Mouse (Mus musculus): ENCODE measurements around the gene Icam2. TPM values are rescaled to one million over a fixed set of nuclear protein-coding genes. Genes with fewer than 3 reads are reported as not detected.
A peak's percentile ranks its signal among the peaks of the same experiment; 100 is the strongest.
"Not testable (repeated sequence)": the region's sequence is repeated elsewhere in the genome, so short reads cannot be mapped to it uniquely, and the experiment has no call there.

Gene Icam2
- total RNA-seq, 1 experiment from 2014 or later, result 87.8 TPM

DNA sequence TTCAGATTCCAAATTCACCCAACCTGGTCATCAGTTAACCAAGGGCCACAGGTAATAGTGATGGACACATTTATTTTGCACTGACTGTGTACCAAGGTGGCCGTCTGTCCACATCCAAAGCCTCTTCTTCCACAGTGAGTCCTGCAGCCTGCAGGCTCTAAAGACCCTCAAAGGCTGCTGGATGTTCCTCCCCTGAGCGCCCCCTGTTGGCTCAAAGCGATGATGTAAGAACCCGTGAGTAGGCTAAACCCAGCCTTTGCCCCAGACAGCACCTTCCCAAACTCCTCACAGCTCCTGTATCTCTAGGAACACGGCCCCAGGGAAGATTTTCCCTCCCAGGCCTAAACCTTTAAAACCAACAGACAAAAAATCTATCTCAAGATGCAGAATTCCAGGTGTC is 28.5 kb downstream of the Icam2 start:
- ATAC-seq (replicated peaks in 1 of 2; ENCODE audit: insufficient read depth in 1 of 2, low FRiP score in 2 of 2, low TSS enrichment in 1 of 2, low read depth in 1 of 2, poor library complexity in 2 of 2, severe bottlenecking in 2 of 2), result peak; percentile 49 to 58; a peak in 3 of 4 replicates

DNA sequence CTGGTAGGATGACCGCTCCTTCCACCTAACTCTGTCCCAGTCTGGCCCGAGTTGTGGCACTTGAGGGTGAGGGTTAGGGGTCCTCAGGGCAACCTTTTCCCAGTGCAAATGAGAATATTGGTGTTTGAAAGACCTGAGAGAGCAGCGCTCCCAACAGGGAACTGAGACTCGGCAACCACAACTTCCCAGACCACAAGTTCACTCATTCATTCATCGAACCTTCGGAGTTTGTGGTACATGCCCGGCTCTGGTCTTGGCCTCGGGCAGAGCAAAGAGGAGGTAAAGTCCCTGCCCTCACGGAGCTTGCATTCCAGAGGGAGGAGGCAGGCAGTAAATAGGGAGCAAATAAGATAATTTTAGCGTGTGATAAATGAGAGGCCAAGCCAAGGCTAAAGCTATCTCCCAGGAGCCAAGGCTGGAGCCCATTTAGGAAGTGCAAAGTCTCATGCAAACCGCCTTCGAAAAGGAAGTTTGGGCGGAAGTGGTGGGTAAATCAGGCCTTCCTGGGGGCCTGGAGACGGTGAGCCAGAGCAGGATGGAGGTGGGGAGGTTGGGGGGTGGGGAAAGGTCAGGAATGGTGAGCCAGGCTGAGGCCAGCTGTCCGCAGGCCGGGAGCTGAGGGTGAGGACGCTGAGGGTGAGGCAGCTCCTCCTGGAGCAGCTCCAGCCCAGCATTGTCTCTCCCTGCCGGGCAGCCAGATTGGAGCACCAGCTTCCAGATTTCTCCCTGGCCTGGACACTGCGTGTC is 32.3 kb downstream of the Icam2 start:
- peak in 1 of 2 experiments; percentile 52; a peak in 1 of 4 replicates for ATAC-seq (replicated peaks in 1 of 2; ENCODE audit: insufficient read depth in 1 of 2, low FRiP score in 2 of 2, low TSS enrichment in 1 of 2, low read depth in 1 of 2, poor library complexity in 2 of 2, severe bottlenecking in 2 of 2)

DNA sequence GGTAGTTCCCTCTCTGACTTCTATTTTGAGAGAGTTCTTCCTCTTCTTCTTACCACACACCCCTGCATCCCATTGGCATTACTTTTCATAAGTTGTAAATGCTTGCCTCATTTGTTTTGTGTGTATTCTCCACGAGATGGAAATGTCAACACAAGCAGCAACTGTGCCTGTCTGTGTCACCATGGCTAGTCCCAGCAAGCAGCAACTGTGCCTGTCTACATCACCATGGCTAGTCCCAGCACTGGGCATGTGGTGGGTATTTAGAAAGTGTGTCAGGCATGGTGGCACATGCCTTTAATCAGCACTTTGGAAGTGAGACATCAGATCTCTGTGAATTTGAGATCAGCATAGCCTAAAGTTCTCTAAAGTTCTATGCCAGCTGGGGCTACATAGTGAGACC is 33.7 kb downstream of the Icam2 start:
- ATAC-seq (replicated peaks in 1 of 2; ENCODE audit: insufficient read depth in 1 of 2, low FRiP score in 2 of 2, low TSS enrichment in 1 of 2, low read depth in 1 of 2, poor library complexity in 2 of 2, severe bottlenecking in 2 of 2), result no peak

- ATAC-seq (replicated peaks in 1 of 2; ENCODE audit: insufficient read depth in 1 of 2, low FRiP score in 2 of 2, low TSS enrichment in 1 of 2, low read depth in 1 of 2, poor library complexity in 2 of 2, severe bottlenecking in 2 of 2), result no peak
Measured at GRCm38 (mm10) chr11:106353188-106353587, 34.7 kb downstream of the Icam2 start, which contains the start of gene Scn4a. Gene Scn4a, minus strand, starts transcription at chr11:106353288.

GRCm38 (mm10) chr11:106351941-106352340 is 35.9 kb downstream of the Icam2 start:
- no peak for ATAC-seq (replicated peaks in 1 of 2; ENCODE audit: insufficient read depth in 1 of 2, low FRiP score in 2 of 2, low TSS enrichment in 1 of 2, low read depth in 1 of 2, poor library complexity in 2 of 2, severe bottlenecking in 2 of 2)

- ATAC-seq (replicated peaks in 1 of 2; ENCODE audit: insufficient read depth in 1 of 2, low FRiP score in 2 of 2, low TSS enrichment in 1 of 2, low read depth in 1 of 2, poor library complexity in 2 of 2, severe bottlenecking in 2 of 2), result no peak
Measured at GRCm38 (mm10) chr11:106351253-106351652, 36.6 kb downstream of the Icam2 start.

GRCm38 (mm10) chr11:106350853-106351252 is 37.0 kb downstream of the Icam2 start:
- ATAC-seq (replicated peaks in 1 of 2; ENCODE audit: insufficient read depth in 1 of 2, low FRiP score in 2 of 2, low TSS enrichment in 1 of 2, low read depth in 1 of 2, poor library complexity in 2 of 2, severe bottlenecking in 2 of 2), result no peak

DNA sequence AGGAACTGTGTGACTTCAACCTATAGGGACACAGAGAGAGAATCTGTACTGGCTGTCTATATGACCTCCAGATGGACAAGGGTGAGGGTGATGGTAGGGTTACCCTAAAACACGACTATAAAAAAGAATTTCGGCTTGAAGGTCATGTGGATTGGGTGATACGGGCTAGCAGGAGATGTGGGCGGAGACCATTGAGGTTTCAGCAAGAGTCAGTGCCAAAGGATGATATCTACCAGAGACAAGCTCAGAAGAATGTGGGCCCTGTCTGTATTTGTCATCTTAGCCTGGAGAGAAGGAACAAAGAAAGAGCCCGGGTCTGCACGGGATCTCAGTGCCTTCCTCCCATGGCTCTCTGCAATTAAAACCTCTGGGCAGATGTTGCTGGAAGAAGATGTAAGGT is 38.1 kb downstream of the Icam2 start:
- no peak for ATAC-seq (replicated peaks in 1 of 2; ENCODE audit: insufficient read depth in 1 of 2, low FRiP score in 2 of 2, low TSS enrichment in 1 of 2, low read depth in 1 of 2, poor library complexity in 2 of 2, severe bottlenecking in 2 of 2)

- no peak for ATAC-seq (replicated peaks in 1 of 2; ENCODE audit: insufficient read depth in 1 of 2, low FRiP score in 2 of 2, low TSS enrichment in 1 of 2, low read depth in 1 of 2, poor library complexity in 2 of 2, severe bottlenecking in 2 of 2)
Measured at GRCm38 (mm10) chr11:106344910-106345309, 43.0 kb downstream of the Icam2 start.

DNA sequence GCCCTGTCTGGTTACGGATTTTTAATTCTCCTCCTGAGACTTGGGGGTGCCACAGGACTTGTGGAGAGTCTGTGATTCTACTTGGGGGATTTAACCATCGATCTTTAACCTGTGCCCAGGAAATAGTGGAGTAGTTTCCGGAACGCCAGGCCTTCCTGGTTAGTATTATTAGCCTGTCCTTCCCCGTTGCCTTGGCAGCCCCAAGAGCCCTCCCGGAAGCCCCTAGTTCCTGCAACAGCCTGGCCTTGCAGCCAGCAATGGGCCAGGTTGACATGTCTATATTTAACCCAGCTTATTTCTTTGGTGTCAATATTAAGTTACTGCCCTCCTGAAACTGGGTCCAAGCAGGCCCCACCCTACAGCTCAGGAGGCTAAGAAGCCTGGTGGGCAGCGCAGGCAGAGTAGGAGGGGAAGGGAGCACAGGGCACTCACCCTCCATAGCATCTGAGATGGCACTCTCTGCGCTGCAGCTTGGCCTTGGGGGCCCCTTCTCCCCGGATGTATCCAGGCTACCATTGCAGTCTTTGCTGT is 46.8 kb downstream of the Icam2 start:
- ATAC-seq (replicated peaks in 1 of 2; ENCODE audit: insufficient read depth in 1 of 2, low FRiP score in 2 of 2, low TSS enrichment in 1 of 2, low read depth in 1 of 2, poor library complexity in 2 of 2, severe bottlenecking in 2 of 2), result peak; percentile 41 to 54; a peak in 3 of 4 replicates

GRCm38 (mm10) chr11:106339323-106339722 is 48.6 kb downstream of the Icam2 start:
- not testable (repeated sequence) for ATAC-seq (replicated peaks in 1 of 2; ENCODE audit: insufficient read depth in 1 of 2, low FRiP score in 2 of 2, low TSS enrichment in 1 of 2, low read depth in 1 of 2, poor library complexity in 2 of 2, severe bottlenecking in 2 of 2)

DNA sequence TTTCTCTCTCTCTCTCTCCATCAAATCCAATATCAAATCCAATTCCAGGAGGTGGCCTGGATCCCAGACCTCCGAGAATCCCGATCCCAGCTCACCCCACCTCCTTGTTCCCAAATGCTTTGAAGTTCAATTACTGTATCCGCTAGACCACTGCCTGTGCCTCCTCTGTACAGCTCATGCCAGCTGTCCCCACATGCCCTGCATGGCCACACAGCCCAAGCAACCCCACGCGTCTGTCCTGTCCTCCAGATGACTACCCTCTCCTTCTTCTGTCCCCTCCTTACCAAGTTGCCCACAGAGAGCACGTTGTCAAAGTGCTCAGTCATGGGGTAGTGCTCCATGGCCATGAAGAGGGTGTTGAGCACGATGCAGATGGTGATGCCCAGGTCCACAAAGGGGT is 49.0 kb downstream of the Icam2 start:
- ATAC-seq (replicated peaks in 1 of 2; ENCODE audit: insufficient read depth in 1 of 2, low FRiP score in 2 of 2, low TSS enrichment in 1 of 2, low read depth in 1 of 2, poor library complexity in 2 of 2, severe bottlenecking in 2 of 2), result no peak

DNA sequence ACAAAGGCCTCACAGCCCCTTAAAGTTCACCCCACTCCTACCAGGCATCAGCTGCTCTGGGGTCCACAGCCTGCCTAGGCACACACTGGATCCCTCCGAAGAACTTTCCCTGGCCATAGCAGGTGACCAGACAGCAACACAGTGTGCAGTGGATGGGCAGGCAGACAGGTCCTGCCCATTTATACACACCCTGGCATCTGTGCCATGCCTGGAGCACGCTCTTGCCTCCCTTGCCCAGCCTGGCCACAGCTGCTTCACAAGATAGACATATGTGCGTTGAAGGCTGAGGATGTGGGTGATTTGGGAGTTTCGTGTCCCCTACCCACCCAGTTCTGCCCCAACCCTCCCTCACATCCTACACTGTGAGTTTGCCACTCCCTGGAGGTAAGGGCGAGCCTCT is 49.8 kb downstream of the Icam2 start:
- no peak for ATAC-seq (replicated peaks in 1 of 2; ENCODE audit: insufficient read depth in 1 of 2, low FRiP score in 2 of 2, low TSS enrichment in 1 of 2, low read depth in 1 of 2, poor library complexity in 2 of 2, severe bottlenecking in 2 of 2)

GRCm38 (mm10) chr11:106334066-106334465 is 53.8 kb downstream of the Icam2 start:
- ATAC-seq (replicated peaks in 1 of 2; ENCODE audit: insufficient read depth in 1 of 2, low FRiP score in 2 of 2, low TSS enrichment in 1 of 2, low read depth in 1 of 2, poor library complexity in 2 of 2, severe bottlenecking in 2 of 2), result peak; percentile 17 to 34; a peak in 2 of 4 replicates

DNA sequence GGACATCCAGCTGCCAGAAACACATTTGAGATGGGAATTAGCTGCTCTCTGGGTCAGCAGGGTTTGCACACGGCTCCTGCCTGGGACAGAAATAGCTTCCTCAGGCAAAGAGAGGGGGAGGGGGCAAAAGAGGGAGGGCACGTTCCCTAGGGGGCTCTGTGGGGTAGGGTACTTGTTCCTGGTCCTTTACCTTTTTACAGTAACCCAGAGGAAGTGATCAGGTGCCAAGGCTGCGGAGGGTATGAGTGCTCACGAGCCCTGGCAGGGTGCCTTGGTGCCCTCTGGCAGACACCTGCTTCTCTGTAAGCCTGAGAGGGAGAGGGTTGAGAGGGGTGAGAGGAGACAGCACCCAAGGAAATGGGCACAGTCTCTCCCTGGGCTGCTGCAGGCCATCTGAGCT is 55.4 kb downstream of the Icam2 start:
- ATAC-seq (replicated peaks in 1 of 2; ENCODE audit: insufficient read depth in 1 of 2, low FRiP score in 2 of 2, low TSS enrichment in 1 of 2, low read depth in 1 of 2, poor library complexity in 2 of 2, severe bottlenecking in 2 of 2), result 0 out of 4 replicates have a peak, but pooled peaks of 1 of the 2 experiments have one; percentile 8

DNA sequence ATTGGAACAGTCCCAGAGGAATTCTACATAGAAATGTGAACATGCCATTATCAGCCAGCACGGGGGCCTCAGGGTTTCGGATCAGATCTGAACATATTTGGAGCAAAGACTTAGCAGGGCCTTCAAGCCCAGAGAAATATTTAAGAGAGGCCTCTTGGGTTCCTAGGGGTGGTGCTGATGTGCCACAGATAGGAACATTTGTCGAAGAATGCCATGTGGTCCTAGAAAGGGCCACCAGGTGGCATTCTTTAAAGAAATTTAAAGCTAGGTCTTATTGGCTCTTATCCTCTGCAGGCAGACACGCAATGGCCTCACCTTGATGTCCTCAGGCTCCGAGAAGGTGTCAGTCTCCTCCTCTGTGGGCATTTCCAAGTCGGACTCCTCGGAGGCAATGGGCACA is 58.2 kb downstream of the Icam2 start:
- peak; percentile 65 to 70; a peak in 3 of 4 replicates for ATAC-seq (replicated peaks in 1 of 2; ENCODE audit: insufficient read depth in 1 of 2, low FRiP score in 2 of 2, low TSS enrichment in 1 of 2, low read depth in 1 of 2, poor library complexity in 2 of 2, severe bottlenecking in 2 of 2)

GRCm38 (mm10) chr11:106329128-106329527 is 58.7 kb downstream of the Icam2 start:
- no peak for ATAC-seq (replicated peaks in 1 of 2; ENCODE audit: insufficient read depth in 1 of 2, low FRiP score in 2 of 2, low TSS enrichment in 1 of 2, low read depth in 1 of 2, poor library complexity in 2 of 2, severe bottlenecking in 2 of 2)

DNA sequence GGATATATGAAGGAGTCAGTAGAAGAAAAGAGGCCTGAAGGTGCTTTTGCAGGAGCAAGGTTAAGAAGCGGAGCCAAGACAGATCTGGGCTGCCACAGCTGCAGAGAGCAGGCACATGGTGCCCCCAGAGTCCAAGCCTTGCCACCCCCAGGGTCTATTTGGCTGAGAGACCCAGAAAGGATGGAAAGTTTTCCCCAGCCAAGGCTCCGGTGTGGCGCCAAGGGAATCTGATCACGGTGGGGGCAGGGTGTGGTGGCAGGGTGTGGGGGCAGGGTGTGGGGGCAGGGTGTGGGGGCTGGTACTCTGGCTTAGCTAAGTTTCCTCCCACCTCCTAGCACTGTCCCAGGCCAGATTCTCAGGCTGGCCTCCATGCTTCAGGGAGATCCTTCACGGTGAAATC is 59.4 kb downstream of the Icam2 start:
- no peak for ATAC-seq (replicated peaks in 1 of 2; ENCODE audit: insufficient read depth in 1 of 2, low FRiP score in 2 of 2, low TSS enrichment in 1 of 2, low read depth in 1 of 2, poor library complexity in 2 of 2, severe bottlenecking in 2 of 2)
